Mouse (Mus musculus) heart, postnatal 0 days (tissue): Measurements from ENCODE around the gene Vmp1. TPM values are rescaled to one million over a fixed set of nuclear protein-coding genes. Genes with fewer than 3 reads are reported as not detected.

Experiments
- ATAC-seq: fragments of 200-750 bp; cut with Nextera tagmentation; 2 replicates; pipeline ENCODE4 v1.8.0; 2017; ENCODE audit warnings: low read depth, moderate number of reproducible peaks, moderate library complexity; ENCODE audit not compliant: insufficient read depth
- DNase-seq: peaks from one replicate; pipeline ENCODE4 v3.0.0-alpha.2; 2016; ENCODE audit warnings: low spot score
- H3K27ac ChIP-seq: fragments of 300-500 bp; sonication (generic); 2 replicates; pipeline ENCODE4 v1.5.1; 2014; ENCODE audit warnings: low read depth, mild to moderate bottlenecking
- H3K27me3 ChIP-seq: fragments of 300-500 bp; sonication (generic); 2 replicates; pipeline ENCODE4 v1.6.1; 2014; ENCODE audit warnings: low read length, mixed read lengths; ENCODE audit not compliant: control insufficient read depth, insufficient read depth
- H3K36me3 ChIP-seq: fragments of 300-500 bp; sonication (generic); replicated peaks from 2 replicates; pipeline ENCODE4 v1.6.1; 2014; ENCODE audit warnings: low read length, mixed read lengths; ENCODE audit not compliant: control insufficient read depth, insufficient read depth
- H3K4me1 ChIP-seq: fragments of 300-500 bp; sonication (generic); 2 replicates; pipeline ENCODE4 v1.6.1; 2014; ENCODE audit warnings: antibody characterized with exemption; ENCODE audit not compliant: control insufficient read depth, insufficient read depth
- H3K4me2 ChIP-seq: fragments of 300-500 bp; sonication (generic); 2 replicates; pipeline ENCODE4 v1.6.1; 2014; ENCODE audit warnings: low read depth, mild to moderate bottlenecking, low read length, moderate library complexity
- H3K4me3 ChIP-seq: fragments of 300-500 bp; sonication (generic); 2 replicates; pipeline ENCODE4 v1.5.1; 2014; ENCODE audit warnings: low read depth, low read length
- H3K9ac ChIP-seq: fragments of 300-500 bp; sonication (generic); replicated peaks from 2 replicates; pipeline ENCODE4 v1.6.1; 2014; ENCODE audit warnings: low read depth, low read length, mixed read lengths
- H3K9me3 ChIP-seq: fragments of 300-500 bp; sonication (generic); replicated peaks from 2 replicates; pipeline ENCODE4 v1.6.1; 2016; ENCODE audit warnings: low read length; ENCODE audit not compliant: control insufficient read depth
- CTCF ChIP-seq: IDR thresholded peaks from 2 replicates; pipeline ENCODE4 v1.5.1; 2016; ENCODE audit warnings: antibody characterized with exemption, control low read depth, low read depth
- EP300 ChIP-seq: IDR thresholded peaks from 2 replicates; pipeline ENCODE4 v1.6.1; 2016; ENCODE audit warnings: antibody characterized with exemption, low read depth
- WGBS: fragments of 180-500 bp; shearing (Covaris S2); extraction: QIAGEN DNeasy Blood & Tissue Kit; methylation state at CpG from one replicate; pipeline ENCODE4 v1.1.7; 2014; 5-methylcytosine and 5-hydroxymethylcytosine counted together
- microRNA counts: library from miRNA; unstranded; fragments of <30 nt; microRNA quantifications from one replicate; lab custom pipeline; 2015
- microRNA-seq: library from miRNA; unstranded; fragments of <30 nt; microRNA quantifications from one replicate; pipeline ENCODE4, GENCODE M21; 2016
- polyA plus RNA-seq: library from polyadenylated mRNA; unstranded; fragments of >200 nt; fragmentation: Nextera tagmentation; extraction: Ambion mirVana; gene quantifications from 2 replicates; pipeline ENCODE4 v1.2.1, GENCODE M21; 2015
- total RNA-seq: library from RNA; depleted of rRNA; stranded (reverse); fragments of >200 nt; gene quantifications from 2 replicates; pipeline ENCODE4 v1.2.3, GENCODE M21; 2014; ENCODE audit warnings: low replicate concordance; rRNA removed

Gene Vmp1
- total and polyA plus RNA-seq, 2 experiments from 2014 or later, result 48.9 to 77.9 TPM

DNA sequence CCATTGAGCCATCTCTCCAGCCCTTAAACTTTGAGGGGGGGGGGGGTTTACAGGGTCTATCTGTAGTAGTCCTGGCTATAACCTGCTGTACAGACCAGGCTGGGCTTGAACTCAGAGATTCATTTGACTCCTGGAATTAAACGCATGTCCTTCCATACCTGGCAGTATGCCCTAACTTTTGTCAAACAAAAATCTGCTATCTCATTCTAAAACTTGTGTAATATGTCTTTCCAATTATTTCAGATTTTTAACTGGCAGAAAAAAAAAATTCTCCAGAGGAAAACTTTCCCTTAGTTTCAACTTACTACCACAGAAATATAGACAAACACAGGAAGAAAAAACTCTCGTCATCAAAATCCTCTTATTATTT lies 143.2 kb downstream of the Vmp1 start:
- TF ChIP-seq EP300 (no peak), CTCF (no peak)
- no peak overlapping the region for H3K27ac ChIP-seq
- DNase-seq (no peak), ATAC-seq (no peak)
- no peaks in the 10 kb centered on the region for H3K36me3 ChIP-seq
- no peak overlapping the region for H3K4me3 ChIP-seq
- no peak overlapping the region for H3K4me2 ChIP-seq
- H3K9ac ChIP-seq, result no peak overlapping the region
- H3K27me3 ChIP-seq, result no peaks in the 10 kb centered on the region
- peaks cover 15% of the 10 kb centered on the region for H3K4me1 ChIP-seq
- H3K9me3 ChIP-seq, result no peaks in the 10 kb centered on the region
- WGBS, result 79% methylated on average over 2 of the region's 2 CpGs

DNA sequence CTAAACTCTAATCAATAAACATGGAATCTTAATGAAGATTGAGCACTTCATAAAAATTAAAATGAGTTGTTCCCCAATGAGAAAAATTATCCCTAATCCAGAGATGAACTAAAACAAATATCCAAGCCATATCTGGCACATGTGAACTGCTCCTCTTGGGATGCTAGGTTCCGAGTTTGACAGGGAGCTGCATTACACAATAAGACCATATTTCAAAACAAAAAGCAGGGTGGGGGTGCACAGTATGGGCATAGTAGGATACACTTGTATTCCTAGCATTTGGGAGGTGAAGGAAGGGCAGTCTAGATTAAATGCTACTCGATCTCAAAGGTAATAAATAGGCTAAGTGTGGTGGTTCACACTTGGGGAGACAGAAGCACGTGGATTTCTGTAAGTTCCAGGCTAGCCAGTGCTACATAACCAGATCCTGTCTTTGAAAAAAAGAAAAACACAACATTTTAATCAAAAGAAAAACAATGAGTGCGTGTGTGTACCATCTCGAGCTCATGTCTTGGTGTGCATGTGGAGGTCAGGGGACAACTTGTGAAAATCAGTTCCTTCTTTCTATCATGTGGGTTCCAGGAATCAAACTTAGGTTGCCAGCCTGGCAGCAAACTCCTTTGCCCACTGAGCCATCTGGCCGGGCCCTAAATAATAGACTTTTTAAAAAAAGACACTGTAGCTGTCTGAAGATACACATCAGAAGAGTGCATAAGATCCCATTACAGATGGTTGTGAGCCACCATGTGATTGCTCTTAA lies 143.7 kb downstream of the Vmp1 start:
- H3K27ac ChIP-seq, result no peak overlapping the region
- ATAC-seq (no peak), DNase-seq (no peak)
- H3K4me2 ChIP-seq, result no peak overlapping the region
- H3K9ac ChIP-seq, result no peak overlapping the region
- TF ChIP-seq CTCF (no peak), EP300 (no peak)
- H3K4me1 ChIP-seq, result peaks cover 14% of the 10 kb centered on the region; the same call in 1 of the 2 replicates
- H3K27me3 ChIP-seq, result no peaks in the 10 kb centered on the region
- no peaks in the 10 kb centered on the region; the same call in 1 of the 2 replicates for H3K36me3 ChIP-seq
- WGBS, result 69% methylated on average over 6 of the region's 6 CpGs
- no peaks in the 10 kb centered on the region for H3K9me3 ChIP-seq
- no peak overlapping the region for H3K4me3 ChIP-seq

DNA sequence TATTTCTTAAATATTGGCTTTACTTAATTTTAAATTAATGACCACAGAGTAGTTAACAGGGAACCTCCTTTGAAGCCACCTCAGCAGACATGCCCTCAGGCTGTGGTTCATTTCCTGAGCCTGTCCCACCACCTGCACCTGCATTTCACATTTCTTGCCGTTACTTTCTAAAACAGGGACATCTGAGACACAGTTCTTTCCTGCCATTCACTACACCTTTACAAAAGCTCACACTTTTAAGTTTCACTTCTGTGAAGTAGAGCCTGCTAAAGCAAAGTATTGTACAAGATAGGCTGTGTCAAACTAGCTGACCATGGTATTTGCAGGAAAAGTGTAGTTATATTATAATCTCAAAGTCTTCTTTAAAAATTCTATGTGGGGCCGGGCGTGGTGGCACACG lies 144.8 kb downstream of the Vmp1 start:
- no peaks in the 10 kb centered on the region for H3K27me3 ChIP-seq
- peaks cover 14% of the 10 kb centered on the region; the same call in 1 of the 2 replicates for H3K4me1 ChIP-seq
- ATAC-seq, result no peak
- no peak for DNase-seq
- H3K4me3 ChIP-seq, result no peak overlapping the region
- no peaks in the 10 kb centered on the region for H3K9me3 ChIP-seq
- H3K27ac ChIP-seq, result no peak overlapping the region
- no peak for TF ChIP-seq CTCF
- no peak for TF ChIP-seq EP300
- peaks cover 5% of the 10 kb centered on the region for H3K36me3 ChIP-seq
- no peak overlapping the region for H3K4me2 ChIP-seq
- WGBS, result 89% methylated on average over 4 of the region's 4 CpGs
- no peak overlapping the region for H3K9ac ChIP-seq

DNA sequence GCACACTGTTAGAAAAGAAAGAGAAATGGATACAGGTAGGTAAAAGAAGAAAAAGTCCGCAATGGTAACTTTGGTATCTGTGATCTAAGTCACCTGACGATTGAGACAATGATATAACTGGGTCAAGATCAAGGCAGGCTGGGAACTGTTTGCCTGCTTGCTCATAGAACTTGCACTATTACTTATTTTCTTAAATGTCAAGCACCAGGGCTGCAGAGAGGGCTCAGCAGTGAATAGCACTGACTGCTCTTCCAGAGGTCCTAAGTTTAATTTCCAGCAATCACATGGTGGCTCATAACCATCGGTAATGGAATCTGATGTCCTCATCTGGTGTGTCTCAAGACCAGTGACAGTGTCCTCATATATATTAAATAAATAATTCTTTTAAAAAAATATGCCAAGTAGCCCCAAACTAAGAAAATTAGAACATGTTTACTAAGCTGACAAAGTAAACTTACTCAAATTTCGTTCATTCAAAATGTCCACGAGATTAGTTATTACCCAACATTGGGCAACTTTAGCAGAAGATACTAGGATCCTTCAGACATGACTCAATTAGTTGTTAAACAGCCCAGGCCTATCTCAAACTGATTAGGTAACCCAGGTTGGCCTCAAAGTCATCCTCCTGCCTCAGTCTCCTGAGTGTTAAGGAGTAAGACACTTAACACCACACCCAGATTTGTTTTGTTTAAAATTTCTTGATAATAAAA lies 149.3 kb downstream of the Vmp1 start:
- no peak for DNase-seq
- no peak overlapping the region for H3K4me2 ChIP-seq
- H3K4me3 ChIP-seq, result no peak overlapping the region
- H3K27me3 ChIP-seq, result no peaks in the 10 kb centered on the region
- peaks cover 32% of the 10 kb centered on the region for H3K36me3 ChIP-seq
- no peaks in the 10 kb centered on the region for H3K9me3 ChIP-seq
- H3K4me1 ChIP-seq, result no peaks in the 10 kb centered on the region
- TF ChIP-seq CTCF (no peak), EP300 (no peak)
- WGBS, result 86% methylated on average over 5 of the region's 5 CpGs
- H3K27ac ChIP-seq, result no peak overlapping the region
- no peak for ATAC-seq
- H3K9ac ChIP-seq, result no peak overlapping the region

MicroRNAs within 50 kb of the gene (microRNA counts, 519-probe panel; counts per million panel counts)
- 7,936 counts per million, percentile 90 among the panel's probes with 10 or more counts for microRNA mmu-miR-21 (lab: Ali Mortazavi, UCI)

Small RNAs within 50 kb of the gene (microRNA-seq; reads per million reads assigned to microRNA genes)
- 25,043 reads per million, percentile 97 among the genes with 10 or more reads in this experiment for gene Mir21a

Other genes with a start within 250 kb of the Vmp1 start
- gene Rnft1, start 199.2 kb downstream of the Vmp1 start, total RNA-seq, result 9.1 and 26.9 TPM in 2 replicates
- gene Rnft1, start 199.2 kb downstream of the Vmp1 start, polyA plus RNA-seq, result 31.3 and 31.4 TPM in 2 replicates
- 10.5 and 13.2 TPM in 2 replicates for gene Rps6kb1, start 139.0 kb downstream of the Vmp1 start, total RNA-seq
- 32.7 and 37.1 TPM in 2 replicates for gene Rps6kb1, start 139.0 kb downstream of the Vmp1 start, polyA plus RNA-seq
- 2.5 and 16.6 TPM in 2 replicates for gene Tubd1, start 138.8 kb downstream of the Vmp1 start, total RNA-seq
- 8.0 and 10.6 TPM in 2 replicates for gene Tubd1, start 138.8 kb downstream of the Vmp1 start, polyA plus RNA-seq
- gene Ptrh2, start 149 bp upstream of the Vmp1 start, total RNA-seq, result 6.5 and 7.1 TPM in 2 replicates
- gene Ptrh2, start 149 bp upstream of the Vmp1 start, polyA plus RNA-seq, result 14.0 and 14.6 TPM in 2 replicates
- 185 and 279 TPM in 2 replicates for gene Cltc, start 73.7 kb upstream of the Vmp1 start, total RNA-seq
- 71.0 and 77.6 TPM in 2 replicates for gene Cltc, start 73.7 kb upstream of the Vmp1 start, polyA plus RNA-seq
- 7.8 and 21.9 TPM in 2 replicates for gene Dhx40, start 123.9 kb upstream of the Vmp1 start, total RNA-seq
- 10.2 and 11.7 TPM in 2 replicates for gene Dhx40, start 123.9 kb upstream of the Vmp1 start, polyA plus RNA-seq